Mouse (Mus musculus) lung, adult 2 months (tissue): ENCODE data around the gene Vmn1r205. TPM values are rescaled to one million over a fixed set of nuclear protein-coding genes. Genes with fewer than 3 reads are reported as not detected.
"Not testable (repeated sequence)": the region's sequence is repeated elsewhere in the genome, so short reads cannot be mapped to it uniquely, and the experiment has no call there.

Experiments used
- DNase-seq: peaks from one replicate; pipeline ENCODE4 v3.0.0; 2022
- H3K4me1 ChIP-seq: fragments of 200-500 bp; 2 replicates; pipeline ENCODE4 v1.6.1; 2011; ENCODE audit warnings: low read length; ENCODE audit not compliant: control insufficient read depth, insufficient read depth
- H3K4me3 ChIP-seq: fragments of 200-500 bp; replicated peaks from 2 replicates; pipeline ENCODE3; 2011; ENCODE audit warnings: low read depth, mild to moderate bottlenecking, control low read depth, low read length; ENCODE audit errors: extremely low read depth
- CTCF ChIP-seq: fragments of 200-500 bp; IDR thresholded peaks from 2 replicates; pipeline ENCODE4 v1.5.1; 2011; ENCODE audit warnings: mild to moderate bottlenecking, low read length, control low read depth; ENCODE audit not compliant: insufficient read depth
- POLR2A ChIP-seq: fragments of 200-500 bp; IDR thresholded peaks from 2 replicates; pipeline ENCODE4 v1.6.1; 2011; ENCODE audit warnings: low read depth, mild to moderate bottlenecking, control low read depth, low read length, borderline replicate concordance; ENCODE audit errors: extremely low read depth
- WGBS: fragments of 180-500 bp; shearing (Covaris S2); methylation state at CpG from one replicate; pipeline ENCODE4 v1.1.7; 2018; 5-methylcytosine and 5-hydroxymethylcytosine counted together
- polyA plus RNA-seq: library from polyadenylated mRNA; depleted of rRNA; stranded (reverse); fragments of >200 nt; gene quantifications from 2 replicates; pipeline ENCODE4 v1.2.3, GENCODE M21; 2012; rRNA removed

The Vmn1r205 gene
- polyA plus RNA-seq, result not detected in 2 replicates

DNA sequence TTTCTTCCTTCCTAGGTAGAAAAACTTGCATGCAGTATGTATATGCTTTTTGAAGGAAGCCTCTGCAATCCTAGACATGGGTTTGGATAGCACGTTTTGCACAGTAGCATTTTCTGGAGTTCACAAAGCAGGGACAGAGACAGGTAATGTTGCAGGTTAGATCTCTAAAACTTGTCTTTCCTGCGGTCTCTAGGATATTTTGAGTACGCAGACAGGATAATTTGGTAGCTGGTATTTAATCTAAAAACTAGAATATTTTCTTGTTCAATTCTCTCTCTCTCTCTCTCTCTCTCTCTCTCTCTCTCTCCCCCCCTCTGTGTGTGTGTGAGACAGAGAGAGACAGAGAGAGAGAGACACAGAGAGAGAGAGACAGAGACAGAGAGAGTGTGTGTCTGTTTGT is at the start of gene Vmn1r205:
TSS of gene Vmn1r205 (minus strand) at position 101 of the 400 bp plus-strand sequence.
- no peak for TF ChIP-seq CTCF
- TF ChIP-seq POLR2A, result no peak
- 79% methylated on average over 3 of the region's 3 CpGs for WGBS

GRCm38 (mm10) chr13:22624151-22624550 is 31.4 kb upstream of the Vmn1r205 start, which contains the start of gene Vmn1r206:
TSS of gene Vmn1r206 (minus strand) at chr13:22624251.
- not testable (repeated sequence) for H3K4me3 ChIP-seq, DNase-seq, H3K4me1 ChIP-seq

More for the DNA sequence above, at the start of gene Vmn1r205:
- Histone ChIP-seq H3K4me3 (no peak within 1 kb of the TSS), H3K4me1 (no peaks in the 10 kb centered on the region)
- no peak for DNase-seq

GRCm38 (mm10) chr13:22583336-22583735 is 9.5 kb downstream of the Vmn1r205 start:
- WGBS, result 73% methylated on average over 14 of the region's 14 CpGs
- not testable (repeated sequence) for DNase-seq, H3K4me3 ChIP-seq, H3K4me1 ChIP-seq

- 70% methylated on average over 3 of the region's 3 CpGs for WGBS
- not testable (repeated sequence) for H3K4me1 ChIP-seq, H3K4me3 ChIP-seq, DNase-seq
Observed at GRCm38 (mm10) chr13:22574911-22575310, 17.9 kb downstream of the Vmn1r205 start.

GRCm38 (mm10) chr13:22552898-22553297 is 39.9 kb downstream of the Vmn1r205 start, which contains the start of gene Vmn1r204:
TSS of gene Vmn1r204 (plus strand) at chr13:22553198.
- not testable (repeated sequence) for H3K4me3 ChIP-seq, DNase-seq, H3K4me1 ChIP-seq
- WGBS, result 46% methylated on average over 1 of the region's 1 CpGs

Other genes starting within 250 kb of the Vmn1r205 start
- not detected in 2 replicates for gene Vmn1r198, start 242.6 kb downstream of the Vmn1r205 start, polyA plus RNA-seq
- not detected in 2 replicates for gene Vmn1r199, start 213.2 kb downstream of the Vmn1r205 start, polyA plus RNA-seq
- not detected in 2 replicates for gene Vmn1r200, start 202.6 kb downstream of the Vmn1r205 start, polyA plus RNA-seq
- not detected in 2 replicates for gene Vmn1r201, start 121.1 kb downstream of the Vmn1r205 start, polyA plus RNA-seq
- gene Vmn1r202, start 87.6 kb downstream of the Vmn1r205 start, polyA plus RNA-seq, result 0.02 TPM in 1 of 2 replicates, not detected in the other
- not detected in 2 replicates for gene Vmn1r203, start 74.9 kb downstream of the Vmn1r205 start, polyA plus RNA-seq
- not detected in 2 replicates for gene Vmn1r204, start 39.8 kb downstream of the Vmn1r205 start, polyA plus RNA-seq
- gene Vmn1r206, start 31.3 kb upstream of the Vmn1r205 start, polyA plus RNA-seq, result not detected in 2 replicates
- gene Vmn1r207-ps, start 136.6 kb upstream of the Vmn1r205 start, polyA plus RNA-seq, result not detected in 2 replicates
- gene Vmn1r208, start 184.4 kb upstream of the Vmn1r205 start, polyA plus RNA-seq, result not detected in 2 replicates
- gene Vmn1r209, start 216.7 kb upstream of the Vmn1r205 start, polyA plus RNA-seq, result not detected in 2 replicates
- not detected in 2 replicates for gene Vmn1r210, start 238.3 kb upstream of the Vmn1r205 start, polyA plus RNA-seq